Mouse (Mus musculus) heart, postnatal 0 days (tissue): ENCODE measurements at regions not wholly inside any gene's neighbourhood (a gene's known extent, or its start where the extent isn't known, plus 50 kb on each side); places are given as distances from the start of the nearest gene placed in this dataset.
A peak's percentile ranks its signal among the peaks of the same experiment; 100 is the strongest.
"Not testable (repeated sequence)": the region's sequence is repeated elsewhere in the genome, so short reads cannot be mapped to it uniquely, and the experiment has no call there.

Experiments used
- ATAC-seq: fragments of 200-750 bp; cut with Nextera tagmentation; 2 replicates; pipeline ENCODE4 v1.8.0; 2017; ENCODE audit warnings: low read depth, moderate number of reproducible peaks, moderate library complexity; ENCODE audit not compliant: insufficient read depth
- DNase-seq: peaks from one replicate; pipeline ENCODE4 v3.0.0-alpha.2; 2016; ENCODE audit warnings: low spot score
- H3K27ac ChIP-seq: fragments of 300-500 bp; sonication (generic); 2 replicates; pipeline ENCODE4 v1.5.1; 2014; ENCODE audit warnings: low read depth, mild to moderate bottlenecking
- H3K27me3 ChIP-seq: fragments of 300-500 bp; sonication (generic); 2 replicates; pipeline ENCODE4 v1.6.1; 2014; ENCODE audit warnings: low read length, mixed read lengths; ENCODE audit not compliant: control insufficient read depth, insufficient read depth
- H3K36me3 ChIP-seq: fragments of 300-500 bp; sonication (generic); replicated peaks from 2 replicates; pipeline ENCODE4 v1.6.1; 2014; ENCODE audit warnings: low read length, mixed read lengths; ENCODE audit not compliant: control insufficient read depth, insufficient read depth
- H3K4me1 ChIP-seq: fragments of 300-500 bp; sonication (generic); 2 replicates; pipeline ENCODE4 v1.6.1; 2014; ENCODE audit warnings: antibody characterized with exemption; ENCODE audit not compliant: control insufficient read depth, insufficient read depth
- H3K4me2 ChIP-seq: fragments of 300-500 bp; sonication (generic); 2 replicates; pipeline ENCODE4 v1.6.1; 2014; ENCODE audit warnings: low read depth, mild to moderate bottlenecking, low read length, moderate library complexity
- H3K4me3 ChIP-seq: fragments of 300-500 bp; sonication (generic); 2 replicates; pipeline ENCODE4 v1.5.1; 2014; ENCODE audit warnings: low read depth, low read length
- H3K9ac ChIP-seq: fragments of 300-500 bp; sonication (generic); replicated peaks from 2 replicates; pipeline ENCODE4 v1.6.1; 2014; ENCODE audit warnings: low read depth, low read length, mixed read lengths
- H3K9me3 ChIP-seq: fragments of 300-500 bp; sonication (generic); replicated peaks from 2 replicates; pipeline ENCODE4 v1.6.1; 2016; ENCODE audit warnings: low read length; ENCODE audit not compliant: control insufficient read depth
- CTCF ChIP-seq: IDR thresholded peaks from 2 replicates; pipeline ENCODE4 v1.5.1; 2016; ENCODE audit warnings: antibody characterized with exemption, control low read depth, low read depth
- EP300 ChIP-seq: IDR thresholded peaks from 2 replicates; pipeline ENCODE4 v1.6.1; 2016; ENCODE audit warnings: antibody characterized with exemption, low read depth
- WGBS: fragments of 180-500 bp; shearing (Covaris S2); extraction: QIAGEN DNeasy Blood & Tissue Kit; methylation state at CpG from one replicate; pipeline ENCODE4 v1.1.7; 2014; 5-methylcytosine and 5-hydroxymethylcytosine counted together

DNA sequence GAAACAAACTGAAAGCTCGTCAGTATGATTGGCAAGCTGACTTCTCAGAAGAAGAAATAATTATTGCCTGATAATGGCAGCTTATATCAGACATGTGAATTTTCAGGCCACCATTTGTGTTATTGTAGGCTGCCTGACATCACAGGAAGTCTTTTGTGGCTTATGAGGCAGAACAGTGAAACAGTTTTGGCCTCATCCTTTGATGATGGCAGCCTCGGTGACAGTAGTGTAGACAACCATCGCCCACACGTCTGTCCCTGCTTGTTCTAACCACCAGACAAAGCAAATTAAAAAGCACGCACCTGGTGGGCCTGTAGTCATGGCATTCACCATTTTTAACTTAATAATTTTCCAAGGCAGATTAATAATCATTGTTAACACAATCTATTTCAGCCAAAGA lies 491.6 kb upstream of the Acvr2a start:
- no peak for DNase-seq
- Histone ChIP-seq H3K9me3 (no peaks in the 10 kb centered on the region), H3K36me3 (no peaks in the 10 kb centered on the region), H3K27ac (no peak overlapping the region), H3K4me2 (no peak overlapping the region), H3K9ac (no peak overlapping the region), H3K27me3 (no peaks in the 10 kb centered on the region), H3K4me1 (peaks cover 4% of the 10 kb centered on the region; the same call in 1 of the 2 replicates), H3K4me3 (no peak overlapping the region)
- 57% methylated on average over 5 of the region's 5 CpGs for whole genome bisulfite sequencing
- TF ChIP-seq EP300 (no peak), CTCF (no peak)
- no peak for ATAC-seq

DNA sequence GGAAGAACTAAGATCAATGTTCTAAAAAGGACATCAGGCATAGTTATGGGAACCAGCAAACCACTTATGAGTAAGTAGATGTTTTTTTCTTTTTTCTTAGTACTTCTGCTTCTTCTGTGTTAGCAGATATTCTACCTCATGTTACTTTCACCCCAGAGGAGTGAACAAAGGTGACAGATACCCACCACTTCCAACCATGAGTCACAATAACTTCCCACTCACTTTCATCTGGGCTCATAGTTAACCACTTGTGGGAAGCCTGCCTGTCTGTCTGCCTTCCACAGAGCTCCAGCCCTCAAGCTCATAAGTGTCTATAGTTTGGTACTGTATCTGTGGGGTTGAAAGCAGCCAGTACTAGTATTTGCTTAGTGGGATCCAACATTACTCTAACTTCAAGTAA lies 485.7 kb upstream of the Acvr2a start:
- Histone ChIP-seq H3K4me3 (no peak overlapping the region), H3K4me1 (no peaks in the 10 kb centered on the region), H3K9ac (no peak overlapping the region), H3K27ac (no peak overlapping the region), H3K27me3 (no peaks in the 10 kb centered on the region), H3K36me3 (no peaks in the 10 kb centered on the region), H3K4me2 (no peak overlapping the region), H3K9me3 (no peaks in the 10 kb centered on the region)
- ATAC-seq: no peak
- DNase-seq: no peak
- TF ChIP-seq EP300 (no peak), CTCF (no peak)

DNA sequence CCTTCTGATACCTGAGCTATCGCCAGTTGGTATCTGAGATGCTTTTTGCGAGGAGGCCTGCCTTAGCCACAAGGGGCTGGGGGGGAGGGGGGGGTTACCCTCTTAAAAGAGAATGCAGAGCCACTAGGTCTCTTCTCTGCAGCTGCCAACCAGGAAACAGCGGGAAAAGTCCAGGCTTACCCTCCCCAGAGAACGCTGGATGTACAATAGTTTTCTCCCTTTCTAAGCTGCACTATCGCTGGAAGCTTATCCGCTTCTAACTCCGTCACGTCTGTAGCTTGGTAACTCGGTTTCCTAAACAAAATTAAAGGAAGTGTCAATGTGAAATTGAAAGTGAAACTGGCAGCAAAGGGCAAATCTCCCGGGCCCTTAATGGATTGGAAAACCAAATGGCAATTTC lies 481.1 kb upstream of the Acvr2a start:
- Histone ChIP-seq H3K4me1 (no peaks in the 10 kb centered on the region), H3K9ac (0 out of 2 replicates have a peak overlapping the region, but pooled peaks have one; percentile 2), H3K27ac (peak overlapping the region; percentile 72), H3K36me3 (no peaks in the 10 kb centered on the region), H3K4me3 (peak overlapping the region; percentile 45), H3K27me3 (no peaks in the 10 kb centered on the region), H3K9me3 (0 out of 2 replicates have a peak, but pooled peaks cover 3% of the 10 kb centered on the region), H3K4me2 (peak overlapping the region; percentile 65)
- peak; percentile 62 for DNase-seq
- ATAC-seq: no peak; the same call in 1 of the 2 replicates
- 26% methylated on average over 10 of the region's 10 CpGs for WGBS
- TF ChIP-seq EP300 (no peak), CTCF (no peak)

DNA sequence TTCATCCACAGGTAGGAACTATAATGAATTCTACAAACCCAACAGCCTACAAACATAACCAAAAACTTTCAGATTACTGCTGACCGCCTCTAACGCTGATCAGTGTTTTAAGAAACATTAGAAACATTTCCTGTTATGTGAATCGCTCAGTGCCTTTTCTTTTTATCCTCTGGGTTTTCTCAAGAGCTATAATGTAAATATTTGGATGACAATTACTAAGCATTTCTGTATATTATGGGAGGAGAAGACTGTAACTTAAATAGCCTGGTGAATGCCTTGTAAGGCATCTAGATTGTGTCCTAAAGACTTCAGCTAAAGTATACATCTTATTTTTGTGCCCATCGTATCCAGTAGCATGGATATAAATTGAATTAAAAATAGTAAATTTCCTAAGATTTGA lies 465.9 kb upstream of the Acvr2a start:
- no peaks in the 10 kb centered on the region for H3K9me3 ChIP-seq
- no peak overlapping the region for H3K9ac ChIP-seq
- no peaks in the 10 kb centered on the region for H3K36me3 ChIP-seq
- ATAC-seq (no peak), DNase-seq (no peak)
- H3K27ac ChIP-seq: no peak overlapping the region
- H3K4me1 ChIP-seq: no peaks in the 10 kb centered on the region
- no peak overlapping the region for H3K4me3 ChIP-seq
- TF ChIP-seq CTCF (no peak), EP300 (no peak)
- no peak overlapping the region for H3K4me2 ChIP-seq
- WGBS: 79% methylated on average over 4 of the region's 4 CpGs
- H3K27me3 ChIP-seq: no peaks in the 10 kb centered on the region

DNA sequence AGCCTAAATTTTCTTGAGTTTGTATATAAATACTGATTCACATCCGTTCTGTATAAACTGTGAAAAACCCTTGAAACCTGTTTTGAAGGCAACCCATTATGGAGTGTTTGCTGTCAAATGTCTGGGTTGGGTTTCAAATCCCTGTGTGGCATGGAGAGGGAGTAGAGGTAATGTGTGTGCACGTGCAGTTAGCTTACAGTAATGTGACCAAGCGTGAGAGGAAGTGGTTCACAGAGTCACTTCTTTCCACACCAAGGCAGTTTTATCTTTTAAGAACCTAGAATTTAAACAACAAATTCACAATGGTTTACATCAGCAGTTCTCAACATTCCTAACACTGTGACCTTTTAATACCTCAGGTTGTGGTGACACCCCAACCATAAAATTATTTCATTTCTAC lies 464.1 kb upstream of the Acvr2a start:
- no peak for DNase-seq
- Histone ChIP-seq H3K27ac (no peak overlapping the region), H3K36me3 (no peaks in the 10 kb centered on the region), H3K4me3 (no peak overlapping the region), H3K4me1 (no peaks in the 10 kb centered on the region), H3K9ac (no peak overlapping the region), H3K9me3 (no peaks in the 10 kb centered on the region), H3K27me3 (no peaks in the 10 kb centered on the region), H3K4me2 (no peak overlapping the region)
- ATAC-seq: no peak
- 84% methylated on average over 3 of the region's 3 CpGs for WGBS
- TF ChIP-seq CTCF (no peak), EP300 (no peak)

DNA sequence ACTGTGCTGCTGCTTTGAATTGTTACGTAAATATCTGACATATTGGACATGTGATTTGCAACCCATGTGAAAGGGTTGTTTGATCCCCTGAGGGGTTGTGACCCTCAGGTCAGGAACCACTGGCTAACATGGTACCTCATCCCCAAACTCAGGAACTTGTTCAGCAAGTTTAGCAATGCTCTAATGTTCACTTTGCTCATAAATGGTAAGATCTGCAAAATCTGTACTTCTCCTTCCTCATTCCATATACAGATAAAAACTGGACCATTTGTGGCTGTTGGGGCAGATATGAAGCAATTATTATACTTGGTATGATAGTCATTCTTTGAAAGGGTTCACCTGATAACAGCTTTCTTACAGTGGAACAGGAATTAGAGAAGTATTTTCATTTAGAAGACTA lies 463.7 kb upstream of the Acvr2a start:
- no peak for DNase-seq
- ATAC-seq: no peak
- Histone ChIP-seq H3K27ac (no peak overlapping the region), H3K4me1 (no peaks in the 10 kb centered on the region), H3K9ac (no peak overlapping the region), H3K4me3 (no peak overlapping the region), H3K36me3 (no peaks in the 10 kb centered on the region), H3K27me3 (no peaks in the 10 kb centered on the region), H3K9me3 (no peaks in the 10 kb centered on the region), H3K4me2 (no peak overlapping the region)
- 92% methylated on average over 1 of the region's 1 CpGs for WGBS
- TF ChIP-seq EP300 (no peak), CTCF (no peak)

DNA sequence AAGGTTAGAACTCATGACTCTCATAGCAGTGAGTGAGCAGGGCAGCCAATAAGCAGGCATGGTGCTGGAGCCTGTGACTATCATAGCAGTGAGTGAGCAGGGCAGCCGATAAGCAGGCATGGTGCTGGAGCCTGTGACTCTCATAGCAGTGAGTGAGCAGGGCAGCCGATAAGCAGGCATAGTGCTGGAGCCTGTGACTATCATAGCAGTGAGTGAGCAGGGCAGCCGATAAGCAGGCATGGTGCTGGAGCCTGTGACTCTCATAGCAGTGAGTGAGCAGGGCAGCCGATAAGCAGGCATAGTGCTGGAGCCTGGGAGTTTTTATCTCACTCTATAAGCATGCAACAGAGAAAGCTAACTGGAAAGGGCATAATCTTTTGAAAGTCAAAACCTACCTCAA lies 442.3 kb upstream of the Acvr2a start:
- not testable (repeated sequence) for H3K4me3 ChIP-seq, H3K27me3 ChIP-seq, DNase-seq, H3K36me3 ChIP-seq, H3K4me2 ChIP-seq, H3K9me3 ChIP-seq, H3K4me1 ChIP-seq, ATAC-seq, H3K9ac ChIP-seq
- H3K27ac ChIP-seq: peak overlapping the region; percentile 38; the same call in 1 of the 2 replicates
- 15% methylated on average over 4 of the region's 4 CpGs for WGBS
